Comparison of ENCODE assay signal across 10 mouse cellular contexts in genomic region chr6:85237001-85237400, GRCm38 (mm10). TPM values are rescaled to one million over a fixed set of nuclear protein-coding genes. Genes with fewer than 3 reads are reported as not detected.
DNase-seq lines count a peak whose midpoint lies in the region; ATAC-seq and TF ChIP-seq lines count a peak whose summit lies in the region.
"Had no signal": no experiment of that assay in that cellular context is flagged by ENCODE, and none has a peak within 500 bp of the region (broad histone marks: within the 10 kb centered on the region; RNA-seq: fewer than 3 reads in every experiment).

No protein-coding gene starts in this region.

- no peak for ATAC-seq in forebrain, postnatal 0 days
- no peak for ATAC-seq in heart, embryonic 12.5 days (ENCODE audit: insufficient number of reproducible peaks, low FRiP score)

- H3K36me3 ChIP-seq in MEL (ENCODE audit: control insufficient read depth in 1 of 2, insufficient read depth in 2 of 2, low read length in 2 of 2) = no peaks in the 10 kb centered on the region
- no peaks in the 10 kb centered on the region for H3K36me3 ChIP-seq in forebrain, postnatal 0 days (ENCODE audit: insufficient read depth)
- no peaks in the 10 kb centered on the region for H3K36me3 ChIP-seq in heart, embryonic 12.5 days
- H3K36me3 ChIP-seq: G1E; limb, embryonic 15.5 days had no signal

- no peak overlapping the region for H3K27ac ChIP-seq in cerebellum, adult 2 months (ENCODE audit: insufficient read depth, low read length)
- no peak overlapping the region for H3K27ac ChIP-seq in MEL (ENCODE audit: control insufficient read depth, low read depth, low read length)
- H3K27ac ChIP-seq in forebrain, postnatal 0 days (ENCODE audit: low read depth, low read length) = no peak overlapping the region
- no peak overlapping the region for H3K27ac ChIP-seq in heart, embryonic 12.5 days (ENCODE audit: poor library complexity, severe bottlenecking)
- H3K27ac ChIP-seq: limb, embryonic 15.5 days had no signal

- no peak for TF ChIP-seq EP300 in MEL (IDR thresholded peaks at IDR 0.05; ENCODE audit: low read depth in 1 of 2, low read length in 2 of 2)

- no peak overlapping the region for H3K9ac ChIP-seq in MEL (ENCODE audit: control insufficient read depth, low read depth, low read length, poor library complexity, severe bottlenecking)
- no peak overlapping the region for H3K9ac ChIP-seq in forebrain, postnatal 0 days
- H3K9ac ChIP-seq in heart, embryonic 12.5 days = no peak overlapping the region
- H3K9ac ChIP-seq: limb, embryonic 15.5 days had no signal

- no peaks in the 10 kb centered on the region for H3K9me3 ChIP-seq in MEL (replicated peaks; ENCODE audit: insufficient read depth, low read length)
- no peaks in the 10 kb centered on the region for H3K9me3 ChIP-seq in forebrain, postnatal 0 days (ENCODE audit: low read length)
- H3K9me3 ChIP-seq in heart, embryonic 12.5 days (replicated peaks) = no peaks in the 10 kb centered on the region
- H3K9me3 ChIP-seq: G1E; limb, embryonic 15.5 days had no signal

- H3K27me3 ChIP-seq in cerebellum, adult 2 months (ENCODE audit: control insufficient read depth, insufficient read depth, low read length) = no peaks in the 10 kb centered on the region
- H3K27me3 ChIP-seq in MEL (ENCODE audit: control insufficient read depth in 1 of 2, insufficient read depth in 2 of 2, low read length in 2 of 2) = no peaks in the 10 kb centered on the region
- no peaks in the 10 kb centered on the region for H3K27me3 ChIP-seq in forebrain, postnatal 0 days (ENCODE audit: insufficient read depth, low read length)
- peaks cover 17% of the 10 kb centered on the region for H3K27me3 ChIP-seq in heart, embryonic 12.5 days (replicated peaks)
- H3K27me3 ChIP-seq: limb, embryonic 15.5 days had no signal

- 58% methylated on average over 5 of the region's 5 CpGs for WGBS in cerebellum, adult 2 months
- 33% methylated on average over 5 of the region's 5 CpGs for WGBS in forebrain, postnatal 0 days
- 39% methylated on average over 5 of the region's 5 CpGs for WGBS in heart, embryonic 12.5 days

- H3K4me2 ChIP-seq in forebrain, postnatal 0 days (ENCODE audit: low read depth) = no peak overlapping the region
- no peak overlapping the region for H3K4me2 ChIP-seq in heart, embryonic 12.5 days
- H3K4me2 ChIP-seq: limb, embryonic 15.5 days had no signal

- no peak overlapping the region for H3K4me3 ChIP-seq in cerebellum, adult 2 months (replicated peaks; ENCODE audit: insufficient read depth, low read depth, low read length)
- H3K4me3 ChIP-seq in MEL (ENCODE audit: control insufficient read depth in 1 of 2, insufficient read depth in 1 of 2, low read depth in 2 of 2, low read length in 2 of 2) = no peak overlapping the region
- H3K4me3 ChIP-seq in forebrain, postnatal 0 days (ENCODE audit: low read depth, low read length) = no peak overlapping the region
- no peak overlapping the region for H3K4me3 ChIP-seq in heart, embryonic 12.5 days
- H3K4me3 ChIP-seq: limb, embryonic 15.5 days had no signal

- TF ChIP-seq CTCF in cerebellum, adult 2 months (IDR thresholded peaks at IDR 0.05; ENCODE audit: borderline replicate concordance, insufficient read depth, low read depth, low read length) = peak; percentile 39; the same call in 1 of the 2 replicates
- TF ChIP-seq CTCF in MEL (IDR thresholded peaks at IDR 0.05 in 2 of 3, conservative IDR thresholded peaks at IDR 0.05 in 1 of 3; ENCODE audit: control insufficient read depth in 1 of 3, insufficient read depth in 1 of 3, low read depth in 2 of 3, low read length in 3 of 3, poor library complexity in 1 of 3, severe bottlenecking in 1 of 3) = peak; percentile 75 to 85 (median 75)
- peak; percentile 52 for TF ChIP-seq CTCF in forebrain, postnatal 0 days (IDR thresholded peaks at IDR 0.05; ENCODE audit: low read depth)

- peak in 1 of 2 experiments; percentile 38 for DNase-seq in cerebellum, adult 2 months
- DNase-seq in cerebellum, adult 8-10 months = no peak
- peak; percentile 57 for DNase-seq in layer of hippocampus, adult 11-12 months (ENCODE audit: low spot score)
- DNase-seq in layer of hippocampus, adult 9-11 months = no peak
- peak; percentile 55 for DNase-seq in MEL (ENCODE audit: low read depth, low spot score)
- peak; percentile 52 for DNase-seq in forebrain, postnatal 0 days
- DNase-seq in skeletal muscle tissue, adult 2 months (ENCODE audit: low read depth, low spot score) = peak; percentile 10

- TF ChIP-seq POLR2A in cerebellum, adult 2 months (IDR thresholded peaks at IDR 0.05; ENCODE audit: borderline replicate concordance, insufficient read depth, low read length) = no peak
- no peak for TF ChIP-seq POLR2A in MEL (IDR thresholded peaks at IDR 0.05; ENCODE audit: control insufficient read depth in 1 of 2, insufficient read depth in 1 of 2, low read depth in 1 of 2, low read length in 2 of 2, poor library complexity in 1 of 2)

- no peaks in the 10 kb centered on the region for H3K79me2 ChIP-seq in MEL (ENCODE audit: control insufficient read depth, insufficient read depth, low read length, poor library complexity)

- TF ChIP-seq RAD21 in MEL (IDR thresholded peaks at IDR 0.05; ENCODE audit: low read depth, low read length) = peak; percentile 40

- H3K4me1 ChIP-seq in cerebellum, adult 2 months (ENCODE audit: control insufficient read depth, insufficient read depth, low read length) = no peaks in the 10 kb centered on the region
- H3K4me1 ChIP-seq in MEL (ENCODE audit: control insufficient read depth in 1 of 2, insufficient read depth in 2 of 2, low read length in 2 of 2) = no peaks in the 10 kb centered on the region
- H3K4me1 ChIP-seq in forebrain, postnatal 0 days (ENCODE audit: insufficient read depth) = no peaks in the 10 kb centered on the region
- H3K4me1 ChIP-seq in heart, embryonic 12.5 days (replicated peaks) = peaks cover 8% of the 10 kb centered on the region

TF ChIP-seq in MEL, 35 proteins besides CTCF, POLR2A, EP300 and RAD21:
- no peak for TF ChIP-seq USF2 (IDR thresholded peaks at IDR 0.05; ENCODE audit: borderline replicate concordance in 1 of 2, insufficient read depth in 1 of 2, low read depth in 1 of 2, low read length in 2 of 2)
- peak; percentile 10; the same call in 1 of the 2 replicates for TF ChIP-seq SMC3 (IDR thresholded peaks at IDR 0.05; ENCODE audit: low read depth, low read length)
- no peak for TF ChIP-seq JUND (IDR thresholded peaks at IDR 0.05; ENCODE audit: low read depth, low read length)
- no peak for TF ChIP-seq ZKSCAN1 (IDR thresholded peaks at IDR 0.05; ENCODE audit: low read depth, low read length)

RNA-seq across cellular contexts. Expression of gene Emx1, which starts 49.8 kb away (rescaled TPM):
- 0.11 and 0.19 TPM in 2 replicates for polyA plus RNA-seq in cerebellum, adult 2 months (2012; rRNA removed)
- total RNA-seq in MEL (2012; rRNA removed) = not detected in 2 replicates
- polyA plus RNA-seq in MEL (2012; ENCODE audit: insufficient read depth in 1 of 2, insufficient read length in 2 of 2, low read depth in 1 of 2, low replicate concordance in 2 of 2, missing spikeins in 1 of 2) = not detected
- total RNA-seq in forebrain, postnatal 0 days (2014; rRNA removed) = 25.7 and 41.6 TPM in 2 replicates
- 28.8 and 41.0 TPM in 2 replicates for polyA plus RNA-seq in forebrain, postnatal 0 days (2015; fragmentation: Nextera tagmentation; extraction: Ambion mirVana)
- not detected in 2 replicates for polyA plus RNA-seq in heart, embryonic 12.5 days (2016; fragmentation: Nextera tagmentation; extraction: Ambion mirVana)
- total RNA-seq: G1E had no signal
- polyA plus RNA-seq: G1E had no signal

Comparison
In these comparisons a context has a peak if more than half of its experiments do, and no peak if none do; other contexts are left out.
1. DNase-seq: peak in layer of hippocampus, adult 11-12 months (single experiment), MEL (single experiment), forebrain, postnatal 0 days (single experiment) and skeletal muscle tissue, adult 2 months (single experiment); none in cerebellum, adult 8-10 months (single experiment) and layer of hippocampus, adult 9-11 months (single experiment).
2. RNA of gene Emx1, which starts 49.8 kb away (polyA plus RNA-seq): 28.8 to 41.0 TPM in forebrain, postnatal 0 days; 0.11 to 0.19 TPM in cerebellum, adult 2 months, not detected in heart, embryonic 12.5 days and not detected in MEL; every median in the first group is over 10 times any median in the second.
3. Peak in every context shown above with its lines, with median percentiles within 50 percentile points of each other: CTCF ChIP-seq.